ENCODE assay signal across 13 mouse cellular contexts in the genomic region with DNA sequence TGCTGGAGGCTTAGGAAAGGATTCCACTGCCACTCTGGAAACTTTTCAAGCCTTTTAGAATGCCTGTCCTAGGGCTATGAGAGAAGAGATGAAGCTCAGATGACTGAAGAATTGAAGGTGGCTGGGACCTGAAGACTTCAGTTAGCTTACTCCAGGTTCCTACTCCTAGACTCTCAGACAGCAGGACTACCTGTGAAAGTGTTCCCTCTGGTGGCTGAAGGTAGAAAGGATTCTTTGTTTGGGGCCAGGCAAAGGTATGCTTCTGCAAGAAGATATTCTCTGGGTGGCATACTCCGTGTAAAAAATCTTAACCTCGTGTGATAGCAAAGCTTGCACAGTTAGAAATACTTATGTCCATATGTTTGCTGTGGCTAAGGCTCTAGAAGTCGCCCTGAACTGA.
DNase-seq lines count a peak whose midpoint lies in the region; ATAC-seq and TF ChIP-seq lines count a peak whose summit lies in the region.
"Had no signal": no experiment of that assay in that cellular context is flagged by ENCODE, and none has a peak within 500 bp of the region (broad histone marks: within the 10 kb centered on the region; RNA-seq: fewer than 3 reads in every experiment).

No protein-coding gene starts in this region.

- peaks cover 4 to 34% of the 10 kb centered on the region in 2 experiments; a peak in 3 of 4 replicates for H3K4me1 ChIP-seq in heart, embryonic 14.5 days (ENCODE audit: control insufficient read depth in 2 of 2, insufficient read depth in 2 of 2, low read length in 2 of 2)
- H3K4me1 ChIP-seq in heart, embryonic 10.5 days, result peaks cover 26% of the 10 kb centered on the region
- no peaks in the 10 kb centered on the region for H3K4me1 ChIP-seq in midbrain, postnatal 0 days (ENCODE audit: insufficient read depth, low read length)
- H3K4me1 ChIP-seq in midbrain, embryonic 13.5 days (replicated peaks), result 0 out of 2 replicates have a peak, but pooled peaks cover 3% of the 10 kb centered on the region
- H3K4me1 ChIP-seq in stomach, postnatal 0 days (replicated peaks; ENCODE audit: control insufficient read depth, insufficient read depth), result no peaks in the 10 kb centered on the region

- H3K27ac ChIP-seq in heart, embryonic 14.5 days (replicated peaks in 1 of 2; ENCODE audit: control insufficient read depth in 1 of 2, insufficient read depth in 1 of 2, low read depth in 2 of 2, low read length in 2 of 2), result peak overlapping the region in 1 of 2 experiments; percentile 47; a peak in 1 of 4 replicates
- no peak overlapping the region for H3K27ac ChIP-seq in heart, embryonic 10.5 days
- H3K27ac ChIP-seq in midbrain, postnatal 0 days (ENCODE audit: low read depth, low read length), result no peak overlapping the region
- H3K27ac ChIP-seq in midbrain, embryonic 13.5 days, result no peak overlapping the region
- no peak overlapping the region for H3K27ac ChIP-seq in stomach, postnatal 0 days (replicated peaks)
- H3K27ac ChIP-seq: embryonic facial prominence, embryonic 15.5 days; limb, embryonic 12.5 days; macrophage had no signal

- DNase-seq in heart, embryonic 10.5 days (ENCODE audit: low spot score), result no peak
- peak; percentile 27 for DNase-seq in midbrain, postnatal 0 days (ENCODE audit: low spot score)
- DNase-seq in R1 (ENCODE audit: low read depth, low spot score), result peak; percentile 42
- no peak for DNase-seq in stomach, postnatal 0 days (ENCODE audit: low spot score)
- DNase-seq: gastrocnemius, postnatal 36 days; right cerebral cortex, postnatal 14 days had no signal

- no peak for TF ChIP-seq EP300 in stomach, postnatal 0 days (optimal IDR thresholded peaks at IDR 0.05)

- 68% methylated on average over 3 of the region's 3 CpGs for WGBS in heart, embryonic 14.5 days
- WGBS in heart, embryonic 10.5 days, result 71% methylated on average over 3 of the region's 3 CpGs
- 88% methylated on average over 3 of the region's 3 CpGs for WGBS in midbrain, postnatal 0 days
- 88% methylated on average over 3 of the region's 3 CpGs for WGBS in midbrain, embryonic 13.5 days
- 75% methylated on average over 3 of the region's 3 CpGs for WGBS in stomach, postnatal 0 days

- no peak for ATAC-seq in heart, embryonic 14.5 days (ENCODE audit: insufficient number of reproducible peaks, insufficient read depth, low FRiP score, low read depth)
- no peak for ATAC-seq in midbrain, postnatal 0 days (ENCODE audit: low FRiP score)
- ATAC-seq in midbrain, embryonic 13.5 days, result no peak
- ATAC-seq in stomach, postnatal 0 days (ENCODE audit: low FRiP score, low TSS enrichment), result no peak
- ATAC-seq in erythroid progenitor cell, adult 5-6 weeks (replicated peaks; ENCODE audit: low FRiP score, poor library complexity, severe bottlenecking), result no peak
- ATAC-seq: inflammation-experienced regulatory T-cells, adult 6 months had no signal

- no peak overlapping the region for H3K4me2 ChIP-seq in heart, embryonic 14.5 days (ENCODE audit: low read length)
- H3K4me2 ChIP-seq in midbrain, postnatal 0 days (ENCODE audit: low read depth, low read length, poor library complexity, severe bottlenecking), result no peak overlapping the region
- no peak overlapping the region for H3K4me2 ChIP-seq in midbrain, embryonic 13.5 days (replicated peaks)
- H3K4me2 ChIP-seq in stomach, postnatal 0 days (replicated peaks; ENCODE audit: low read depth), result no peak overlapping the region
- H3K4me2 ChIP-seq: embryonic facial prominence, embryonic 15.5 days; limb, embryonic 12.5 days had no signal

- H3K27me3 ChIP-seq in heart, embryonic 14.5 days (ENCODE audit: control insufficient read depth, insufficient read depth, low read length), result no peaks in the 10 kb centered on the region
- no peaks in the 10 kb centered on the region for H3K27me3 ChIP-seq in heart, embryonic 10.5 days (ENCODE audit: insufficient read depth, poor library complexity, severe bottlenecking)
- H3K27me3 ChIP-seq in midbrain, postnatal 0 days (ENCODE audit: insufficient read depth, low read length), result no peaks in the 10 kb centered on the region
- no peaks in the 10 kb centered on the region for H3K27me3 ChIP-seq in midbrain, embryonic 13.5 days
- no peaks in the 10 kb centered on the region for H3K27me3 ChIP-seq in stomach, postnatal 0 days (ENCODE audit: control insufficient read depth, insufficient read depth, low read length)
- H3K27me3 ChIP-seq: embryonic facial prominence, embryonic 15.5 days; limb, embryonic 12.5 days had no signal

- H3K36me3 ChIP-seq in heart, embryonic 14.5 days (ENCODE audit: control insufficient read depth, insufficient read depth, low read length), result peaks cover 19% of the 10 kb centered on the region
- peaks cover 9% of the 10 kb centered on the region for H3K36me3 ChIP-seq in heart, embryonic 10.5 days
- H3K36me3 ChIP-seq in midbrain, postnatal 0 days (ENCODE audit: insufficient read depth, low read length), result peaks cover 2% of the 10 kb centered on the region
- H3K36me3 ChIP-seq in midbrain, embryonic 13.5 days, result peaks cover 8% of the 10 kb centered on the region
- peaks cover 3% of the 10 kb centered on the region for H3K36me3 ChIP-seq in stomach, postnatal 0 days (ENCODE audit: control insufficient read depth, insufficient read depth, low read length)

- H3K9me3 ChIP-seq in heart, embryonic 14.5 days (ENCODE audit: control insufficient read depth, low read length), result no peaks in the 10 kb centered on the region
- H3K9me3 ChIP-seq in heart, embryonic 10.5 days, result no peaks in the 10 kb centered on the region
- no peaks in the 10 kb centered on the region for H3K9me3 ChIP-seq in midbrain, postnatal 0 days (ENCODE audit: low read length)
- no peaks in the 10 kb centered on the region for H3K9me3 ChIP-seq in midbrain, embryonic 13.5 days
- H3K9me3 ChIP-seq in stomach, postnatal 0 days (ENCODE audit: control insufficient read depth, low read length), result no peaks in the 10 kb centered on the region
- H3K9me3 ChIP-seq: embryonic facial prominence, embryonic 15.5 days; limb, embryonic 12.5 days had no signal

- peak overlapping the region; percentile 34; the same call in 1 of the 2 replicates for H3K9ac ChIP-seq in heart, embryonic 14.5 days (ENCODE audit: low read length)
- no peak overlapping the region for H3K9ac ChIP-seq in midbrain, postnatal 0 days (replicated peaks; ENCODE audit: low read length, poor library complexity, severe bottlenecking)
- H3K9ac ChIP-seq in midbrain, embryonic 13.5 days (replicated peaks), result no peak overlapping the region
- H3K9ac ChIP-seq in stomach, postnatal 0 days (ENCODE audit: low read length), result no peak overlapping the region
- H3K9ac ChIP-seq: embryonic facial prominence, embryonic 15.5 days; limb, embryonic 12.5 days had no signal

- peak; percentile 69 for TF ChIP-seq CTCF in midbrain, postnatal 0 days (IDR thresholded peaks at IDR 0.05)
- peak; percentile 75 for TF ChIP-seq CTCF in stomach, postnatal 0 days (IDR thresholded peaks at IDR 0.05; ENCODE audit: low read depth)

- no peak overlapping the region for H3K4me3 ChIP-seq in heart, embryonic 14.5 days (ENCODE audit: control insufficient read depth in 1 of 2, insufficient read depth in 1 of 2, low read depth in 1 of 2, low read length in 2 of 2)
- H3K4me3 ChIP-seq in heart, embryonic 10.5 days, result no peak overlapping the region
- no peak overlapping the region for H3K4me3 ChIP-seq in midbrain, postnatal 0 days (ENCODE audit: low read depth, low read length)
- H3K4me3 ChIP-seq in midbrain, embryonic 13.5 days (replicated peaks), result no peak overlapping the region
- H3K4me3 ChIP-seq in stomach, postnatal 0 days (ENCODE audit: low read depth, low read length), result no peak overlapping the region
- H3K4me3 ChIP-seq: embryonic facial prominence, embryonic 15.5 days; limb, embryonic 12.5 days had no signal

Comparison
In these comparisons a context has a peak if more than half of its experiments do, and no peak if none do; other contexts are left out.
1. DNase-seq: peak in midbrain, postnatal 0 days (single experiment) and R1 (single experiment); none in heart, embryonic 10.5 days (single experiment) and stomach, postnatal 0 days (single experiment).